Mouse (Mus musculus) neural tube, embryonic 14.5 days (tissue): ENCODE data around the gene Nps. TPM values are rescaled to one million over a fixed set of nuclear protein-coding genes. Genes with fewer than 3 reads are reported as not detected.

Experiments
- ATAC-seq: fragments of 200-750 bp; cut with Nextera tagmentation; 2 replicates; pipeline ENCODE4 v1.8.0; 2017; ENCODE audit warnings: low read depth, mild to moderate bottlenecking, moderate TSS enrichment, moderate library complexity
- H3K27ac ChIP-seq: fragments of 300-500 bp; sonication (generic); 2 replicates; pipeline ENCODE4 v1.5.1; 2014; ENCODE audit warnings: low read depth, mild to moderate bottlenecking, control low read depth, low read length, moderate library complexity, mixed read lengths
- H3K27me3 ChIP-seq: fragments of 300-500 bp; sonication (generic); 2 replicates; pipeline ENCODE4 v1.6.1; 2014; ENCODE audit warnings: low read length; ENCODE audit not compliant: control insufficient read depth, insufficient read depth
- H3K36me3 ChIP-seq: fragments of 300-500 bp; sonication (generic); 2 replicates; pipeline ENCODE4 v1.6.1; 2014; ENCODE audit warnings: low read length, mixed read lengths; ENCODE audit not compliant: control insufficient read depth, insufficient read depth
- H3K4me1 ChIP-seq: fragments of 300-500 bp; sonication (generic); 2 replicates; pipeline ENCODE4 v1.6.1; 2014; ENCODE audit warnings: low read length; ENCODE audit not compliant: control insufficient read depth, insufficient read depth
- H3K4me2 ChIP-seq: fragments of 300-500 bp; sonication (generic); 2 replicates; pipeline ENCODE4 v1.6.1; 2014; ENCODE audit warnings: mild to moderate bottlenecking, low read depth, low read length, control low read depth
- H3K4me3 ChIP-seq: fragments of 300-500 bp; sonication (generic); 2 replicates; pipeline ENCODE4 v1.5.1; 2014; ENCODE audit warnings: low read depth, low read length, control low read depth, mixed read lengths
- H3K9ac ChIP-seq: fragments of 300-500 bp; sonication (generic); replicated peaks from 2 replicates; pipeline ENCODE4 v1.6.1; 2014; ENCODE audit warnings: low read depth, mild to moderate bottlenecking, control low read depth, low read length, mixed read lengths
- H3K9me3 ChIP-seq: fragments of 300-500 bp; sonication (generic); 2 replicates; pipeline ENCODE4 v1.6.1; 2016; ENCODE audit warnings: low read length; ENCODE audit not compliant: control insufficient read depth
- WGBS: fragments of 180-500 bp; shearing (Covaris S2); extraction: QIAGEN DNeasy Blood & Tissue Kit; methylation state at CpG from one replicate; pipeline ENCODE4 v1.1.7; 2014; 5-methylcytosine and 5-hydroxymethylcytosine counted together
- polyA plus RNA-seq: library from polyadenylated mRNA; unstranded; fragments of >200 nt; fragmentation: Nextera tagmentation; extraction: Ambion mirVana; gene quantifications from 2 replicates; pipeline ENCODE4 v1.2.1, GENCODE M21; 2014

The Nps gene
- polyA plus RNA-seq, 1 experiment from 2014 or later = not detected

- no peak for ATAC-seq
- no peaks in the 10 kb centered on the region for H3K36me3 ChIP-seq
- H3K27me3 ChIP-seq = no peaks in the 10 kb centered on the region
- no peak overlapping the region for H3K27ac ChIP-seq
- H3K4me2 ChIP-seq = no peak overlapping the region
- WGBS = 88% methylated on average over 15 of the region's 15 CpGs
- H3K9ac ChIP-seq = no peak overlapping the region
- no peaks in the 10 kb centered on the region for H3K9me3 ChIP-seq
- no peaks in the 10 kb centered on the region for H3K4me1 ChIP-seq
- H3K4me3 ChIP-seq = no peak overlapping the region
Measured at GRCm38 (mm10) chr7:135291646-135292236, 33.2 kb downstream of the Nps start.

GRCm38 (mm10) chr7:135294498-135294897 is 36.0 kb downstream of the Nps start:
- Histone ChIP-seq H3K27me3 (no peaks in the 10 kb centered on the region), H3K4me3 (no peak overlapping the region), H3K4me1 (no peaks in the 10 kb centered on the region), H3K4me2 (no peak overlapping the region), H3K36me3 (no peaks in the 10 kb centered on the region), H3K27ac (no peak overlapping the region), H3K9ac (no peak overlapping the region), H3K9me3 (no peaks in the 10 kb centered on the region)
- no peak for ATAC-seq
- WGBS = 93% methylated on average over 3 of the region's 3 CpGs

GRCm38 (mm10) chr7:135304496-135304895 is 46.0 kb downstream of the Nps start:
- ATAC-seq = no peak
- H3K9me3 ChIP-seq = no peaks in the 10 kb centered on the region
- H3K27ac ChIP-seq = no peak overlapping the region
- no peak overlapping the region for H3K4me3 ChIP-seq
- no peaks in the 10 kb centered on the region for H3K36me3 ChIP-seq
- no peak overlapping the region for H3K4me2 ChIP-seq
- H3K9ac ChIP-seq = no peak overlapping the region
- WGBS = 90% methylated on average over 2 of the region's 2 CpGs
- H3K27me3 ChIP-seq = no peaks in the 10 kb centered on the region
- H3K4me1 ChIP-seq = no peaks in the 10 kb centered on the region

Other genes starting within 250 kb of the Nps start
- gene Foxi2, start 151.6 kb downstream of the Nps start, polyA plus RNA-seq = not detected in 2 replicates